In the genomic region with DNA sequence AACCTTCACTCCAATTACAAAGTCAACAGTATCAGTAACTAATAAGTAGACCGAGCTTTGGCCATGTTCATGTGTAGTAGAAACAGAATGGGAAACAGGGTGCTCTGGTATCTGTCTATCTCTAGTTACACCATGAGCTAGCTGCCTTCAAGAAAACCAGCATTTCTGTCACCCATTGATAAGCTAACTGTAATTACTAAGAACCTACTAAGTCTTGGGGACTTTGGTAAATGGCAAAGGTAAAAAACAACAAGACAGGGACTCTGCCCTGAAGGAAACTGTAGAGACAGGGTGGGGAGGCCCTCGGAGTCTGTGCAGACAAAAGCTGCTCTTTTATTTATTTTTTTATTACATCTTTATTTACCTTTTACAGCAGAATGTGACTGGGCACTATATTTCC, we compare ENCODE assay signal across 18 mouse cellular contexts. TPM values are rescaled to one million over a fixed set of nuclear protein-coding genes. Genes with fewer than 3 reads are reported as not detected.
DNase-seq lines count a peak whose midpoint lies in the region; ATAC-seq and TF ChIP-seq lines count a peak whose summit lies in the region.
"Had no signal": no experiment of that assay in that cellular context is flagged by ENCODE, and none has a peak within 500 bp of the region (broad histone marks: within the 10 kb centered on the region; RNA-seq: fewer than 3 reads in every experiment).

No protein-coding gene starts in this region.

- H3K36me3 ChIP-seq in heart, embryonic 11.5 days (ENCODE audit: control insufficient read depth, insufficient read depth, low read length), result no peaks in the 10 kb centered on the region
- peaks cover 6% of the 10 kb centered on the region for H3K36me3 ChIP-seq in heart, adult 2 months (ENCODE audit: control insufficient read depth, insufficient read depth, low read length)
- H3K36me3 ChIP-seq in embryonic facial prominence, embryonic 12.5 days, result no peaks in the 10 kb centered on the region
- H3K36me3 ChIP-seq in liver, embryonic 11.5 days (ENCODE audit: control insufficient read depth, insufficient read depth, low read length), result peaks cover 10% of the 10 kb centered on the region; the same call in 1 of the 2 replicates
- H3K36me3 ChIP-seq: embryonic facial prominence, embryonic 15.5 days; forebrain, embryonic 15.5 days; heart, embryonic 15.5 days; limb, embryonic 12.5 days; neural tube, embryonic 12.5 days had no signal

- no peaks in the 10 kb centered on the region; the same call in 1 of the 2 replicates for H3K79me2 ChIP-seq in heart, adult 2 months (replicated peaks; ENCODE audit: control insufficient read depth, insufficient read depth, low read length)

- WGBS in heart, embryonic 11.5 days (ENCODE audit: insufficient replicate concordance), result 75% methylated on average over 2 of the region's 2 CpGs
- WGBS in heart, adult 2 months, result 77% methylated on average over 2 of the region's 2 CpGs
- WGBS in embryonic facial prominence, embryonic 12.5 days, result 60% methylated on average over 2 of the region's 2 CpGs
- WGBS in liver, embryonic 11.5 days, result 42% methylated on average over 2 of the region's 2 CpGs

- H3K27ac ChIP-seq in heart, embryonic 11.5 days (ENCODE audit: low read depth, low read length), result no peak overlapping the region
- H3K27ac ChIP-seq in heart, adult 2 months, result no peak overlapping the region
- peak overlapping the region; percentile 69; the same call in 1 of the 2 replicates for H3K27ac ChIP-seq in embryonic facial prominence, embryonic 12.5 days
- peak overlapping the region; percentile 82 for H3K27ac ChIP-seq in liver, embryonic 11.5 days (ENCODE audit: low read depth, low read length)
- no peak overlapping the region for H3K27ac ChIP-seq in left cerebral cortex, adult 2 months
- H3K27ac ChIP-seq: embryonic facial prominence, embryonic 15.5 days; forebrain, embryonic 15.5 days; heart, embryonic 15.5 days; kidney, postnatal 0 days; limb, embryonic 12.5 days; neural tube, embryonic 12.5 days had no signal

- H3K4me1 ChIP-seq in heart, embryonic 11.5 days (ENCODE audit: control insufficient read depth, insufficient read depth, low read length), result no peaks in the 10 kb centered on the region
- H3K4me1 ChIP-seq in heart, adult 2 months (ENCODE audit: control insufficient read depth, insufficient read depth, low read length), result no peaks in the 10 kb centered on the region; the same call in 1 of the 2 replicates
- peaks cover 10% of the 10 kb centered on the region; the same call in 1 of the 2 replicates for H3K4me1 ChIP-seq in embryonic facial prominence, embryonic 12.5 days
- H3K4me1 ChIP-seq in liver, embryonic 11.5 days (replicated peaks; ENCODE audit: control insufficient read depth, insufficient read depth, low read length), result peaks cover 52% of the 10 kb centered on the region
- H3K4me1 ChIP-seq: heart, embryonic 15.5 days; limb, embryonic 12.5 days had no signal

- H3K4me2 ChIP-seq in heart, embryonic 11.5 days, result no peak overlapping the region
- no peak overlapping the region for H3K4me2 ChIP-seq in embryonic facial prominence, embryonic 12.5 days (replicated peaks)
- no peak overlapping the region for H3K4me2 ChIP-seq in liver, embryonic 11.5 days
- H3K4me2 ChIP-seq: embryonic facial prominence, embryonic 15.5 days; forebrain, embryonic 15.5 days; heart, embryonic 15.5 days; limb, embryonic 12.5 days; neural tube, embryonic 12.5 days had no signal

- intact Hi-C loops in heart, adult 2 months (cut with DNase I), result no loop called here
- intact Hi-C loops in left cerebral cortex, adult 2 months (cut with DNase I), result no loop called here

- H3K9me3 ChIP-seq in heart, embryonic 11.5 days (replicated peaks; ENCODE audit: control insufficient read depth, low read length), result no peaks in the 10 kb centered on the region
- no peaks in the 10 kb centered on the region for H3K9me3 ChIP-seq in embryonic facial prominence, embryonic 12.5 days
- H3K9me3 ChIP-seq in liver, embryonic 11.5 days (ENCODE audit: control insufficient read depth, low read length), result no peaks in the 10 kb centered on the region
- H3K9me3 ChIP-seq: embryonic facial prominence, embryonic 15.5 days; forebrain, embryonic 15.5 days; heart, embryonic 15.5 days; limb, embryonic 12.5 days; neural tube, embryonic 12.5 days had no signal

- no peak for DNase-seq in heart, adult 2 months
- no peak for DNase-seq in liver, embryonic 11.5 days (ENCODE audit: low spot score)
- no peak for DNase-seq in adrenal gland, postnatal 36 days
- DNase-seq in left cerebral cortex, adult 2 months (ENCODE audit: extremely low spot score in 1 of 2, low spot score in 2 of 2), result no peak
- DNase-seq in layer of hippocampus, postnatal 25 days (ENCODE audit: extremely low spot score in 1 of 2, low spot score in 1 of 2), result no peak
- DNase-seq: adrenal gland, postnatal 14 days; cerebellum, adult 9-10 months; right cerebral cortex, postnatal 14 days; thymus, postnatal 36 days had no signal

- TF ChIP-seq POLR2A in heart, adult 2 months (IDR thresholded peaks at IDR 0.05; ENCODE audit: insufficient read depth, low read depth, low read length), result no peak

- no peak for TF ChIP-seq EP300 in heart, adult 2 months (IDR thresholded peaks at IDR 0.05; ENCODE audit: insufficient read depth, low read depth, low read length)

- H3K27me3 ChIP-seq in heart, embryonic 11.5 days (ENCODE audit: control insufficient read depth, insufficient read depth, low read length), result no peaks in the 10 kb centered on the region
- no peaks in the 10 kb centered on the region for H3K27me3 ChIP-seq in heart, adult 2 months (ENCODE audit: control insufficient read depth, insufficient read depth, low read length)
- no peaks in the 10 kb centered on the region for H3K27me3 ChIP-seq in embryonic facial prominence, embryonic 12.5 days
- no peaks in the 10 kb centered on the region for H3K27me3 ChIP-seq in liver, embryonic 11.5 days (replicated peaks; ENCODE audit: control insufficient read depth, insufficient read depth, low read length)
- H3K27me3 ChIP-seq: embryonic facial prominence, embryonic 15.5 days; forebrain, embryonic 15.5 days; heart, embryonic 15.5 days; limb, embryonic 12.5 days; neural tube, embryonic 12.5 days had no signal

- H3K9ac ChIP-seq in heart, embryonic 11.5 days (ENCODE audit: low read depth, low read length), result no peak overlapping the region
- H3K9ac ChIP-seq in heart, adult 2 months (ENCODE audit: low read depth, low read length), result no peak overlapping the region
- no peak overlapping the region for H3K9ac ChIP-seq in embryonic facial prominence, embryonic 12.5 days
- no peak overlapping the region for H3K9ac ChIP-seq in liver, embryonic 11.5 days (ENCODE audit: low read depth, low read length)
- H3K9ac ChIP-seq: embryonic facial prominence, embryonic 15.5 days; forebrain, embryonic 15.5 days; heart, embryonic 15.5 days; limb, embryonic 12.5 days; neural tube, embryonic 12.5 days had no signal

- no peak overlapping the region for H3K4me3 ChIP-seq in heart, embryonic 11.5 days (ENCODE audit: low read depth, low read length)
- no peak overlapping the region for H3K4me3 ChIP-seq in heart, adult 2 months
- H3K4me3 ChIP-seq in embryonic facial prominence, embryonic 12.5 days, result no peak overlapping the region
- no peak overlapping the region for H3K4me3 ChIP-seq in liver, embryonic 11.5 days (ENCODE audit: low read depth, low read length)
- H3K4me3 ChIP-seq in left cerebral cortex, adult 2 months, result no peak overlapping the region
- H3K4me3 ChIP-seq: embryonic facial prominence, embryonic 15.5 days; forebrain, embryonic 15.5 days; heart, embryonic 15.5 days; limb, embryonic 12.5 days; neural tube, embryonic 12.5 days had no signal

- no peak for TF ChIP-seq CTCF in heart, adult 2 months (IDR thresholded peaks at IDR 0.05)
- TF ChIP-seq CTCF in left cerebral cortex, adult 2 months (IDR thresholded peaks at IDR 0.05), result no peak

- peak; percentile 71; the same call in 1 of the 2 replicates for ATAC-seq in heart, embryonic 11.5 days (replicated peaks; ENCODE audit: insufficient number of reproducible peaks, low FRiP score, low TSS enrichment)
- ATAC-seq in embryonic facial prominence, embryonic 12.5 days (ENCODE audit: insufficient number of reproducible peaks, insufficient read depth, low FRiP score, low TSS enrichment), result no peak
- ATAC-seq in liver, embryonic 11.5 days (replicated peaks; ENCODE audit: low FRiP score), result peak; percentile 82
- peak; percentile 77 for ATAC-seq in megakaryocyte-erythroid progenitor cell, adult 5-6 weeks (replicated peaks; ENCODE audit: low FRiP score, low TSS enrichment, poor library complexity, severe bottlenecking)
- ATAC-seq: forebrain, embryonic 15.5 days had no signal

RNA-seq across cellular contexts. Expression of a gene that starts 10.9 kb away (rescaled TPM):
- polyA plus RNA-seq in heart, embryonic 11.5 days (2014; fragmentation: Nextera tagmentation; extraction: Ambion mirVana), result 34.6 and 38.7 TPM in 2 replicates
- 10 to 100 TPM; 15.9 to 16.8 TPM for total RNA-seq in heart, adult 2 months (2021)
- polyA plus RNA-seq in heart, adult 2 months (2012; rRNA removed), result 16.8 and 34.1 TPM in 2 replicates
- polyA plus RNA-seq in embryonic facial prominence, embryonic 12.5 days (2016; fragmentation: Nextera tagmentation; extraction: Ambion mirVana), result 24.4 and 25.1 TPM in 2 replicates
- polyA plus RNA-seq in liver, embryonic 11.5 days (2014; fragmentation: Nextera tagmentation; extraction: Ambion mirVana), result 60.1 and 61.2 TPM in 2 replicates
- 72.9 and 111 TPM in 2 replicates for total RNA-seq in megakaryocyte-erythroid progenitor cell, adult 5-6 weeks (2014; fragmentation: Nextera tagmentation)
- 38.7 and 44.5 TPM in 2 replicates for total RNA-seq in megakaryocyte-erythroid progenitor cell, adult 5-6 weeks (2017)
- total RNA-seq in adrenal gland, postnatal 36 days (2021), result 10 to 100 TPM; 30.9 to 43.6 TPM
- total RNA-seq in left cerebral cortex, adult 2 months (2021), result 10 to 100 TPM; 21.0 to 21.2 TPM
- 10 to 100 TPM; 21.4 to 22.1 TPM for total RNA-seq in layer of hippocampus, postnatal 25 days (2021)

RNA-seq across cellular contexts. Expression of a gene that starts 31.3 kb away (rescaled TPM):
- polyA plus RNA-seq in heart, embryonic 11.5 days (2014; fragmentation: Nextera tagmentation; extraction: Ambion mirVana), result 32.0 and 35.2 TPM in 2 replicates
- 10 to 100 TPM; 21.4 to 22.6 TPM for total RNA-seq in heart, adult 2 months (2021)
- polyA plus RNA-seq in heart, adult 2 months (2012; rRNA removed), result 16.5 and 29.4 TPM in 2 replicates
- polyA plus RNA-seq in embryonic facial prominence, embryonic 12.5 days (2016; fragmentation: Nextera tagmentation; extraction: Ambion mirVana), result 6.5 and 6.6 TPM in 2 replicates
- polyA plus RNA-seq in liver, embryonic 11.5 days (2014; fragmentation: Nextera tagmentation; extraction: Ambion mirVana), result 17.8 and 18.5 TPM in 2 replicates
- 8.6 and 12.8 TPM in 2 replicates for total RNA-seq in megakaryocyte-erythroid progenitor cell, adult 5-6 weeks (2014; fragmentation: Nextera tagmentation)
- total RNA-seq in megakaryocyte-erythroid progenitor cell, adult 5-6 weeks (2017), result 15.5 and 21.1 TPM in 2 replicates
- total RNA-seq in adrenal gland, postnatal 36 days (2021), result 100 to 1,000 TPM in 1 of 2 experiments, 10 to 100 TPM in 1; 75.7 to 165 TPM
- total RNA-seq in left cerebral cortex, adult 2 months (2021), result 1 to 10 TPM; 2.0 to 2.5 TPM
- total RNA-seq in layer of hippocampus, postnatal 25 days (2021), result 1 to 10 TPM; 1.5 to 2.8 TPM

Comparison
In these comparisons a context has a peak if more than half of its experiments do, and no peak if none do; other contexts are left out.
1. H3K27ac ChIP-seq: peak in embryonic facial prominence, embryonic 12.5 days (single experiment) and liver, embryonic 11.5 days (single experiment); none in heart, embryonic 11.5 days (single experiment), heart, adult 2 months (single experiment) and left cerebral cortex, adult 2 months (single experiment).